18 mouse cellular contexts compared by ENCODE assay signal in genomic region chr8:66779622-66780021, GRCm38 (mm10).
A peak's percentile ranks its signal among the peaks of the same experiment; 100 is the strongest.
DNase-seq lines count a peak whose midpoint lies in the region; ATAC-seq and TF ChIP-seq lines count a peak whose summit lies in the region.
"Had no signal": no experiment of that assay in that cellular context is flagged by ENCODE, and none has a peak within 500 bp of the region (broad histone marks: within the 10 kb centered on the region; RNA-seq: fewer than 3 reads in every experiment).

No protein-coding gene starts in this region.

- no peak overlapping the region for H3K27ac ChIP-seq in forebrain, embryonic 14.5 days (ENCODE audit: low read depth, low read length)
- H3K27ac ChIP-seq in forebrain, embryonic 12.5 days = no peak overlapping the region
- 0 out of 2 replicates have a peak overlapping the region, but pooled peaks have one; percentile 1 for H3K27ac ChIP-seq in forebrain, postnatal 0 days (ENCODE audit: low read depth, low read length)
- H3K27ac ChIP-seq in limb, embryonic 10.5 days = no peak overlapping the region
- H3K27ac ChIP-seq: embryonic facial prominence, embryonic 10.5 days; embryonic facial prominence, embryonic 12.5 days had no signal

- 75% methylated on average over 1 of the region's 1 CpGs for WGBS in forebrain, embryonic 14.5 days
- WGBS in forebrain, embryonic 12.5 days = 82% methylated on average over 1 of the region's 1 CpGs
- WGBS in forebrain, postnatal 0 days = 31% methylated on average over 1 of the region's 1 CpGs
- WGBS in limb, embryonic 10.5 days = 98% methylated on average over 1 of the region's 1 CpGs

- H3K36me3 ChIP-seq in forebrain, embryonic 14.5 days (ENCODE audit: control insufficient read depth, insufficient read depth, low read length) = no peaks in the 10 kb centered on the region
- no peaks in the 10 kb centered on the region for H3K36me3 ChIP-seq in forebrain, embryonic 12.5 days (replicated peaks)
- H3K36me3 ChIP-seq in forebrain, postnatal 0 days (ENCODE audit: insufficient read depth) = no peaks in the 10 kb centered on the region
- no peaks in the 10 kb centered on the region for H3K36me3 ChIP-seq in limb, embryonic 10.5 days
- H3K36me3 ChIP-seq: embryonic facial prominence, embryonic 10.5 days; embryonic facial prominence, embryonic 12.5 days had no signal

- no peak for TF ChIP-seq CTCF in brain, embryonic 14.5 days (IDR thresholded peaks at IDR 0.05; ENCODE audit: borderline replicate concordance, extremely low read depth, insufficient read depth, insufficient read length)
- TF ChIP-seq CTCF in forebrain, postnatal 0 days (IDR thresholded peaks at IDR 0.05; ENCODE audit: low read depth) = no peak

- H3K4me3 ChIP-seq in forebrain, embryonic 14.5 days (ENCODE audit: low read depth, low read length) = no peak overlapping the region
- no peak overlapping the region for H3K4me3 ChIP-seq in forebrain, embryonic 12.5 days (replicated peaks)
- no peak overlapping the region for H3K4me3 ChIP-seq in forebrain, postnatal 0 days (ENCODE audit: low read depth, low read length)
- H3K4me3 ChIP-seq in limb, embryonic 10.5 days = no peak overlapping the region
- H3K4me3 ChIP-seq: embryonic facial prominence, embryonic 10.5 days; embryonic facial prominence, embryonic 12.5 days had no signal

- H3K9me3 ChIP-seq in forebrain, embryonic 14.5 days (replicated peaks; ENCODE audit: control insufficient read depth, low read length) = no peaks in the 10 kb centered on the region
- no peaks in the 10 kb centered on the region for H3K9me3 ChIP-seq in forebrain, embryonic 12.5 days
- H3K9me3 ChIP-seq in forebrain, postnatal 0 days (ENCODE audit: low read length) = no peaks in the 10 kb centered on the region
- H3K9me3 ChIP-seq in limb, embryonic 10.5 days (replicated peaks) = no peaks in the 10 kb centered on the region
- H3K9me3 ChIP-seq: embryonic facial prominence, embryonic 10.5 days; embryonic facial prominence, embryonic 12.5 days had no signal

- H3K4me2 ChIP-seq in forebrain, embryonic 14.5 days (ENCODE audit: low read length) = no peak overlapping the region
- H3K4me2 ChIP-seq in forebrain, embryonic 12.5 days = no peak overlapping the region
- no peak overlapping the region for H3K4me2 ChIP-seq in forebrain, postnatal 0 days (ENCODE audit: low read depth)
- H3K4me2 ChIP-seq: embryonic facial prominence, embryonic 12.5 days had no signal

- peak; percentile 45 for DNase-seq in forebrain, embryonic 14.5 days (ENCODE audit: low spot score)
- DNase-seq in frontal cortex, postnatal 25 days (ENCODE audit: low spot score in 2 of 2) = no peak
- peak; percentile 30 for DNase-seq in brain, embryonic 14.5 days (ENCODE audit: low read depth)
- peak; percentile 39 for DNase-seq in forebrain, postnatal 0 days
- DNase-seq in limb, embryonic 10.5 days (ENCODE audit: low spot score) = no peak
- no peak for DNase-seq in urinary bladder, postnatal 36 days (ENCODE audit: low spot score in 2 of 2)
- DNase-seq: adrenal gland, adult 2 months; adrenal gland, postnatal 10 days; adrenal gland, postnatal 25 days; cerebellum, adult 11 months; cerebellum, adult 18-20 months; cerebellum, adult 8-10 months; cerebellum, adult 9-11 months; cerebellum, postnatal 25 days had no signal

- H3K27me3 ChIP-seq in forebrain, embryonic 14.5 days (replicated peaks; ENCODE audit: control insufficient read depth, insufficient read depth, low read length) = no peaks in the 10 kb centered on the region
- no peaks in the 10 kb centered on the region for H3K27me3 ChIP-seq in forebrain, embryonic 12.5 days
- no peaks in the 10 kb centered on the region for H3K27me3 ChIP-seq in forebrain, postnatal 0 days (ENCODE audit: insufficient read depth, low read length)
- no peaks in the 10 kb centered on the region for H3K27me3 ChIP-seq in limb, embryonic 10.5 days (ENCODE audit: low read depth, poor library complexity, severe bottlenecking)
- H3K27me3 ChIP-seq: embryonic facial prominence, embryonic 12.5 days had no signal

- peaks cover 9% of the 10 kb centered on the region for H3K4me1 ChIP-seq in forebrain, embryonic 14.5 days (ENCODE audit: control insufficient read depth, insufficient read depth, low read length)
- H3K4me1 ChIP-seq in forebrain, embryonic 12.5 days = peaks cover 4% of the 10 kb centered on the region; the same call in 1 of the 2 replicates
- peaks cover 3% of the 10 kb centered on the region for H3K4me1 ChIP-seq in forebrain, postnatal 0 days (ENCODE audit: insufficient read depth)
- H3K4me1 ChIP-seq in limb, embryonic 10.5 days = peaks cover 5% of the 10 kb centered on the region; the same call in 1 of the 2 replicates

- no peak for TF ChIP-seq POLR2A in brain, embryonic 14.5 days (IDR thresholded peaks at IDR 0.05; ENCODE audit: borderline replicate concordance, extremely low read depth, insufficient read depth, insufficient read length, poor library complexity, severe bottlenecking)

- peak; percentile 35; the same call in 1 of the 2 replicates for ATAC-seq in forebrain, embryonic 14.5 days
- no peak for ATAC-seq in forebrain, embryonic 12.5 days (ENCODE audit: low FRiP score)
- ATAC-seq in frontal cortex, adult (ENCODE audit: low TSS enrichment) = peak; percentile 93
- ATAC-seq in forebrain, postnatal 0 days = peak; percentile 74

- H3K9ac ChIP-seq in forebrain, embryonic 14.5 days (ENCODE audit: low read length) = no peak overlapping the region
- H3K9ac ChIP-seq in forebrain, embryonic 12.5 days = no peak overlapping the region
- no peak overlapping the region for H3K9ac ChIP-seq in forebrain, postnatal 0 days
- H3K9ac ChIP-seq: embryonic facial prominence, embryonic 12.5 days had no signal

Comparison
In these comparisons a context has a peak if more than half of its experiments do, and no peak if none do; other contexts are left out.
1. DNase-seq: peak in forebrain, embryonic 14.5 days (single experiment), brain, embryonic 14.5 days (single experiment) and forebrain, postnatal 0 days (single experiment); none in frontal cortex, postnatal 25 days (0 of 2), limb, embryonic 10.5 days (single experiment) and urinary bladder, postnatal 36 days (0 of 2).